Mouse (Mus musculus) cerebellum, adult 2 months (tissue): ENCODE results near the gene Ubac2.

Experiments used
- CTCF ChIP-seq: fragments of 200-500 bp; IDR thresholded peaks from 2 replicates; pipeline ENCODE4 v1.5.1; 2011; ENCODE audit warnings: low read depth, mild to moderate bottlenecking, control low read depth, low read length, moderate library complexity, borderline replicate concordance; ENCODE audit not compliant: insufficient read depth
- POLR2A ChIP-seq: fragments of 200-500 bp; IDR thresholded peaks from 2 replicates; pipeline ENCODE4 v1.6.1; 2011; ENCODE audit warnings: low read length, control low read depth, borderline replicate concordance; ENCODE audit not compliant: insufficient read depth

GRCm38 (mm10) chr14:121949897-121950296, 71.5 kb downstream of the Ubac2 start:
- TF ChIP-seq POLR2A: no peak
- TF ChIP-seq CTCF: no peak
